Comparison of ENCODE assay signal across 8 mouse cellular contexts in genomic region chr13:13784981-13785783, GRCm38 (mm10). TPM values are rescaled to one million over a fixed set of nuclear protein-coding genes. Genes with fewer than 3 reads are reported as not detected.
DNase-seq lines count a peak whose midpoint lies in the region; ATAC-seq lines count a peak whose summit lies in the region.

No protein-coding gene starts in this region.

- WGBS in heart, embryonic 16.5 days, result 1% methylated on average over 30 of the region's 30 CpGs
- WGBS in limb, embryonic 12.5 days, result 1% methylated on average over 30 of the region's 30 CpGs
- WGBS in neural tube, embryonic 13.5 days, result 2% methylated on average over 30 of the region's 30 CpGs

- intact Hi-C loops in gastrocnemius, postnatal 14 days (cut with DNase I; ENCODE audit: low total_unique reads), result no loop called here

- ATAC-seq in heart, embryonic 16.5 days (replicated peaks; ENCODE audit: extremely low read depth, insufficient read depth, low FRiP score), result peak; percentile 71; the same call in 1 of the 2 replicates
- peak; percentile 48 for ATAC-seq in limb, embryonic 12.5 days (ENCODE audit: insufficient number of reproducible peaks, insufficient read depth, low FRiP score, low TSS enrichment, low read depth)
- ATAC-seq in neural tube, embryonic 13.5 days (ENCODE audit: low read depth), result peak; percentile 20

- no peaks in the 10 kb centered on the region for H3K36me3 ChIP-seq in heart, embryonic 16.5 days (ENCODE audit: control insufficient read depth, insufficient read depth)
- no peaks in the 10 kb centered on the region for H3K36me3 ChIP-seq in limb, embryonic 12.5 days
- no peaks in the 10 kb centered on the region for H3K36me3 ChIP-seq in neural tube, embryonic 13.5 days

- H3K27me3 ChIP-seq in heart, embryonic 16.5 days (ENCODE audit: control insufficient read depth, insufficient read depth, low read length), result peaks cover 39% of the 10 kb centered on the region
- H3K27me3 ChIP-seq in limb, embryonic 12.5 days, result peaks cover 70% of the 10 kb centered on the region
- H3K27me3 ChIP-seq in neural tube, embryonic 13.5 days, result peaks cover 51% of the 10 kb centered on the region

- H3K27ac ChIP-seq in brown adipose tissue, adult 24 weeks (replicated peaks; ENCODE audit: low read depth, low read length), result no peak overlapping the region
- no peak overlapping the region for H3K27ac ChIP-seq in heart, embryonic 16.5 days (ENCODE audit: low read length)
- H3K27ac ChIP-seq in limb, embryonic 12.5 days, result no peak overlapping the region
- no peak overlapping the region for H3K27ac ChIP-seq in neural tube, embryonic 13.5 days (replicated peaks)

- no peak overlapping the region for H3K9ac ChIP-seq in heart, embryonic 16.5 days (ENCODE audit: low read length)
- H3K9ac ChIP-seq in limb, embryonic 12.5 days (replicated peaks), result 0 out of 2 replicates have a peak overlapping the region, but pooled peaks have one; percentile 50
- H3K9ac ChIP-seq in neural tube, embryonic 13.5 days, result peak overlapping the region; percentile 75

- H3K4me2 ChIP-seq in heart, embryonic 16.5 days (ENCODE audit: low read depth, low read length), result peak overlapping the region; percentile 92
- H3K4me2 ChIP-seq in limb, embryonic 12.5 days, result peak overlapping the region; percentile 96
- H3K4me2 ChIP-seq in neural tube, embryonic 13.5 days, result peak overlapping the region; percentile 91

- no peaks in the 10 kb centered on the region for H3K9me3 ChIP-seq in heart, embryonic 16.5 days (replicated peaks; ENCODE audit: control insufficient read depth, low read length)
- H3K9me3 ChIP-seq in limb, embryonic 12.5 days, result no peaks in the 10 kb centered on the region
- no peaks in the 10 kb centered on the region for H3K9me3 ChIP-seq in neural tube, embryonic 13.5 days

- peak; percentile 15 for DNase-seq in gastrocnemius, postnatal 14 days
- no peak for DNase-seq in gastrocnemius, postnatal 10 days
- DNase-seq in B cell, adult 2 months, result peak; percentile 33 to 46
- DNase-seq in layer of hippocampus, adult 8-10 months (ENCODE audit: low spot score in 2 of 2), result no peak

- H3K4me3 ChIP-seq in brown adipose tissue, adult 24 weeks (ENCODE audit: insufficient read depth, low read depth, low read length), result peak overlapping the region; percentile 61
- peak overlapping the region; percentile 62 for H3K4me3 ChIP-seq in heart, embryonic 16.5 days (ENCODE audit: low read length)
- H3K4me3 ChIP-seq in limb, embryonic 12.5 days (replicated peaks), result peak overlapping the region; percentile 58
- H3K4me3 ChIP-seq in neural tube, embryonic 13.5 days, result peak overlapping the region; percentile 64

- peaks cover 2% of the 10 kb centered on the region; the same call in 1 of the 2 replicates for H3K4me1 ChIP-seq in brown adipose tissue, adult 24 weeks (ENCODE audit: control insufficient read depth, insufficient read depth, insufficient read length, low read length)
- H3K4me1 ChIP-seq in heart, embryonic 16.5 days (ENCODE audit: control insufficient read depth, insufficient read depth, low read length), result peaks cover 13% of the 10 kb centered on the region
- H3K4me1 ChIP-seq in limb, embryonic 12.5 days (replicated peaks), result peaks cover 37% of the 10 kb centered on the region
- peaks cover 34% of the 10 kb centered on the region for H3K4me1 ChIP-seq in neural tube, embryonic 13.5 days (replicated peaks)

RNA-seq across cellular contexts. Expression of gene Gng4, which starts 1.3 kb away (rescaled TPM):
- under 1 TPM; 0.31 to 0.47 TPM for total RNA-seq in gastrocnemius, postnatal 14 days (2021)
- 1 to 10 TPM in 1 of 2 experiments, under 1 TPM in 1; 0.75 to 2.1 TPM for total RNA-seq in gastrocnemius, postnatal 10 days (2021)
- not detected in 2 replicates for polyA plus RNA-seq in brown adipose tissue, adult 24 weeks (2012; ENCODE audit: insufficient read depth, insufficient read length, missing spikeins)
- 0.29 and 0.39 TPM in 2 replicates for polyA plus RNA-seq in heart, embryonic 16.5 days (2015; fragmentation: Nextera tagmentation; extraction: Ambion mirVana)
- polyA plus RNA-seq in limb, embryonic 12.5 days (2016; fragmentation: Nextera tagmentation; extraction: Ambion mirVana), result 2.1 and 3.3 TPM in 2 replicates
- polyA plus RNA-seq in neural tube, embryonic 13.5 days (2015; fragmentation: Nextera tagmentation; extraction: Ambion mirVana), result 20.5 and 21.0 TPM in 2 replicates
- 10 to 100 TPM; 18.1 to 33.2 (median 25.4) TPM for total RNA-seq in layer of hippocampus, adult 8-10 months (2022)

Comparison
In these comparisons a context has a peak if more than half of its experiments do, and no peak if none do; other contexts are left out.
1. DNase-seq: peak in gastrocnemius, postnatal 14 days (single experiment) and B cell, adult 2 months (2 of 2); none in gastrocnemius, postnatal 10 days (single experiment) and layer of hippocampus, adult 8-10 months (0 of 2).
2. ATAC-seq: peak in every context shown above with its lines; median percentile 71 in heart, embryonic 16.5 days; 48 in limb, embryonic 12.5 days; 20 in neural tube, embryonic 13.5 days.
3. Peak in every context shown above with its lines, with median percentiles within 50 percentile points of each other: H3K4me3 ChIP-seq and H3K4me2 ChIP-seq.